Mouse (Mus musculus) CD4-positive, CD25-positive, alpha-beta regulatory T cell, adult 2 months (primary cell): ENCODE data around the gene Syndig1l.

ENCODE experiments used
- DNase-seq: peaks from one replicate; pipeline ENCODE4 v3.0.0-alpha.2; 2012; ENCODE audit warnings: low read depth, low spot score

The Syndig1l gene

GRCm38 (mm10) chr12:84674666-84675526 is 23.7 kb downstream of the Syndig1l start:
- peak; percentile 32 for DNase-seq

GRCm38 (mm10) chr12:84671646-84672045 is 27.0 kb downstream of the Syndig1l start:
- DNase-seq: no peak

GRCm38 (mm10) chr12:84670555-84670954 is 28.1 kb downstream of the Syndig1l start:
- DNase-seq: peak; percentile 24

GRCm38 (mm10) chr12:84653912-84654311 is 44.7 kb downstream of the Syndig1l start:
- DNase-seq: peak; percentile 74

- DNase-seq: no peak
These were observed 48.4 kb downstream of the Syndig1l start for GRCm38 (mm10) chr12:84650234-84650633.

GRCm38 (mm10) chr12:84640654-84641053 is 58.0 kb downstream of the Syndig1l start, which contains the start of gene Vrtn:
Gene Vrtn (plus strand): TSS chr12:84641019.
- DNase-seq: no peak

- DNase-seq: no peak
These were observed 58.4 kb downstream of the Syndig1l start for GRCm38 (mm10) chr12:84640253-84640652.

- DNase-seq: no peak
These were observed 66.8 kb downstream of the Syndig1l start for GRCm38 (mm10) chr12:84631867-84632266.
